Mouse (Mus musculus) hindbrain, embryonic 13.5 days (tissue): ENCODE data around the gene Adssl1. TPM values are rescaled to one million over a fixed set of nuclear protein-coding genes. Genes with fewer than 3 reads are reported as not detected.

Experiments used
- ATAC-seq: fragments of 200-750 bp; cut with Nextera tagmentation; 2 replicates; pipeline ENCODE4 v1.8.0; 2017; ENCODE audit warnings: moderate TSS enrichment; ENCODE audit not compliant: low FRiP score
- H3K27ac ChIP-seq: fragments of 300-500 bp; sonication (generic); 2 replicates; pipeline ENCODE4 v1.5.1; 2015; ENCODE audit warnings: inconsistent platforms, mild to moderate bottlenecking, moderate library complexity
- H3K27me3 ChIP-seq: fragments of 300-500 bp; sonication (generic); 2 replicates; pipeline ENCODE4 v1.6.1; 2015; ENCODE audit warnings: mild to moderate bottlenecking, inconsistent platforms
- H3K36me3 ChIP-seq: fragments of 300-500 bp; sonication (generic); 2 replicates; pipeline ENCODE4 v1.6.1; 2015; ENCODE audit warnings: mild to moderate bottlenecking, inconsistent platforms
- H3K4me1 ChIP-seq: fragments of 300-500 bp; sonication (generic); replicated peaks from 2 replicates; pipeline ENCODE4 v1.6.1; 2015; ENCODE audit warnings: inconsistent platforms
- H3K4me2 ChIP-seq: fragments of 300-500 bp; sonication (generic); 2 replicates; pipeline ENCODE4 v1.6.1; 2015; ENCODE audit warnings: inconsistent platforms, mild to moderate bottlenecking, moderate library complexity
- H3K4me3 ChIP-seq: fragments of 300-500 bp; sonication (generic); 2 replicates; pipeline ENCODE4 v1.5.1; 2015; ENCODE audit warnings: mild to moderate bottlenecking, inconsistent platforms
- H3K9ac ChIP-seq: fragments of 300-500 bp; sonication (generic); 2 replicates; pipeline ENCODE4 v1.6.1; 2015; ENCODE audit warnings: mild to moderate bottlenecking, inconsistent platforms
- H3K9me3 ChIP-seq: fragments of 300-500 bp; sonication (generic); 2 replicates; pipeline ENCODE4 v1.6.1; 2016; ENCODE audit warnings: inconsistent platforms
- WGBS: fragments of 180-500 bp; shearing (Covaris S2); methylation state at CpG from one replicate; pipeline ENCODE4 v1.1.7; 2015; 5-methylcytosine and 5-hydroxymethylcytosine counted together
- polyA plus RNA-seq: library from polyadenylated mRNA; unstranded; fragments of >200 nt; fragmentation: Nextera tagmentation; extraction: Ambion mirVana; gene quantifications from 2 replicates; pipeline ENCODE4 v1.2.1, GENCODE M21; 2015

Adssl1 gene
- polyA plus RNA-seq, 1 experiment from 2014 or later = 3.1 TPM

GRCm38 (mm10) chr12:112596454-112596853 lies 23.4 kb upstream of the Adssl1 start:
- no peak overlapping the region for H3K27ac ChIP-seq
- no peak overlapping the region for H3K4me3 ChIP-seq
- ATAC-seq = no peak
- peaks cover 32% of the 10 kb centered on the region for H3K4me1 ChIP-seq
- no peaks in the 10 kb centered on the region for H3K9me3 ChIP-seq
- H3K27me3 ChIP-seq = peaks cover 10% of the 10 kb centered on the region; the same call in 1 of the 2 replicates
- no peaks in the 10 kb centered on the region for H3K36me3 ChIP-seq
- no peak overlapping the region for H3K4me2 ChIP-seq
- WGBS = 82% methylated on average over 9 of the region's 9 CpGs
- H3K9ac ChIP-seq = 0 out of 2 replicates have a peak overlapping the region, but pooled peaks have one; percentile 29

DNA sequence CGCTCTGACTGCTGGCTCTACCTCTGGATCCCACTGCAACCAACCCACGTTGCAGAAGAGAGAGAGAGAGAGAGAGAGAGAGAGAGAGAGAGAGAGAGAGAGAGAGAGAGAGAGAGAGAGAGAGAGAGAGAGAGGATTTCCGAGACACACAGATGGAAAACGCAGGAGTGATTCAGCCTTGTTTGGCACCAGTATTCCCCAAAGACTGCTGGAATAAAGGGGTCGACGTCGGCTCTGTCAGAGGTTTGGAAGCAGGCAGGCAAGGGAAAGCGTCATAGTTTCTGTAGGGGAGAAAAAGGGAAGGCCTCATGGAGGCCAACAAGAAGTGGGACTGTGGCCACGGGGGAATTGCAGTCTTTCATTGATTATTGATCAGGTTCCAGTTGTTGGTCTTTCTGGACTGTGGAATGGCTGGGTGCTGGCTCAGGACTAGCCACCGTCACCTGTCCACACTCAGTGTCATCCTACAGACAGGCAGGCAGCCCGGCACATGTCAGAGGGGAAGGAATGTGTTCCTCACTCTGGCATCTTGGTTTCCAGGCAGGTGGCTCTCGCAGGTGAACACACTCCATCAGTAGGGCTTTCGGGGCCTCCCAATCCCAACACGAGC lies 22.8 kb upstream of the Adssl1 start:
- H3K9ac ChIP-seq = no peak overlapping the region
- no peak overlapping the region for H3K4me2 ChIP-seq
- peaks cover 5% of the 10 kb centered on the region; the same call in 1 of the 2 replicates for H3K27me3 ChIP-seq
- no peaks in the 10 kb centered on the region for H3K36me3 ChIP-seq
- no peaks in the 10 kb centered on the region for H3K9me3 ChIP-seq
- no peak for ATAC-seq
- 76% methylated on average over 14 of the region's 14 CpGs for WGBS
- H3K4me1 ChIP-seq = peaks cover 32% of the 10 kb centered on the region
- no peak overlapping the region for H3K4me3 ChIP-seq
- no peak overlapping the region for H3K27ac ChIP-seq

DNA sequence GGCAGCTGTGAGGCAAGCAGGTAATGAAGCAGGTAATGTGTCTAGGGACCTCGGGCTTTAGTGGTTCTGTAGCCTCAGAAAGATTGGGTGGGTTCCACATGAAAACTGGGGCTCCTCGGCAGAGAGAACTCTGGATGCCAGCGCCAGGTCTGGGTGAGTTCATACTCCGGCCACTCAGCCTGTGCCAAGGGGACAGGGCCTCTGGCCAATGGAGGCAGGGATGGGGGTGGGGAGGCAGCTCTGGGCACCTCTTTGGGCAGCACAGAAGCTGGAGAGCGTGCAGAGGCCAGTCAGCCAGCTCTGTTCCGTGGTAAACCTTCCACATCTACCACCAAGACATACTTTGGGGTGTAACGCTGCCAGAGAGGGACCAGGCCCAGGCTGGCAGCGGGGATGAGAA lies 22.2 kb upstream of the Adssl1 start:
- Histone ChIP-seq H3K4me1 (peaks cover 32% of the 10 kb centered on the region), H3K9ac (no peak overlapping the region), H3K27ac (no peak overlapping the region), H3K4me3 (no peak overlapping the region), H3K4me2 (no peak overlapping the region), H3K36me3 (no peaks in the 10 kb centered on the region), H3K27me3 (no peaks in the 10 kb centered on the region; the same call in 1 of the 2 replicates), H3K9me3 (no peaks in the 10 kb centered on the region)
- no peak for ATAC-seq
- WGBS = 89% methylated on average over 8 of the region's 8 CpGs

GRCm38 (mm10) chr12:112599198-112599597 lies 20.6 kb upstream of the Adssl1 start:
- no peaks in the 10 kb centered on the region; the same call in 1 of the 2 replicates for H3K27me3 ChIP-seq
- 49% methylated on average over 4 of the region's 4 CpGs for WGBS
- H3K9me3 ChIP-seq = no peaks in the 10 kb centered on the region
- no peak for ATAC-seq
- peaks cover 19% of the 10 kb centered on the region for H3K4me1 ChIP-seq
- H3K4me3 ChIP-seq = no peak overlapping the region
- no peak overlapping the region for H3K27ac ChIP-seq
- no peaks in the 10 kb centered on the region for H3K36me3 ChIP-seq
- H3K9ac ChIP-seq = no peak overlapping the region
- H3K4me2 ChIP-seq = no peak overlapping the region

GRCm38 (mm10) chr12:112599942-112600611 lies 19.8 kb upstream of the Adssl1 start:
- H3K4me2 ChIP-seq = no peak overlapping the region
- 80% methylated on average over 30 of the region's 30 CpGs for WGBS
- H3K27me3 ChIP-seq = no peaks in the 10 kb centered on the region; the same call in 1 of the 2 replicates
- H3K36me3 ChIP-seq = no peaks in the 10 kb centered on the region
- no peak overlapping the region for H3K9ac ChIP-seq
- peaks cover 15% of the 10 kb centered on the region for H3K4me1 ChIP-seq
- no peaks in the 10 kb centered on the region for H3K9me3 ChIP-seq
- no peak for ATAC-seq
- no peak overlapping the region for H3K4me3 ChIP-seq
- no peak overlapping the region for H3K27ac ChIP-seq

DNA sequence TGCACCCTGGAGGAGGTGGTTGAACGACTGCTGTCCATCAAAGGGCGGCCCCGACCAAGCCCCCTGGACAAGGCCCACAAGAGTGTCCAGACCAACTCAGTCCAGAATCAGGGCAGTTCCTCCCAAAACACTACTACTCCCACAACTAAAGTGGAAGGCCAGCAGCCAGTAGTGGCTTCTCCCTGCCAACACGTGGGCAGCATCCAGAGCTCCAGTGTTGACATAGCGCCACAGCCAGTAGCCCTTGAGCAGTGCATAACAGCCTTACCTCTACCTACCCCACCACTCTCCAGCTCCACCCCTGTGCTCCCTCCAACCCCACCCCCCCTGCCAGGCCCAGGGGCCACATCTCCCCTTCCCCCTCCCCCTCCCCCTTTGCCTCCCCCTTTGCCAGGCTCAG lies 15.8 kb upstream of the Adssl1 start:
- WGBS = 88% methylated on average over 5 of the region's 5 CpGs
- Histone ChIP-seq H3K27ac (no peak overlapping the region), H3K4me3 (no peak overlapping the region), H3K9ac (no peak overlapping the region), H3K4me1 (peaks cover 9% of the 10 kb centered on the region), H3K9me3 (no peaks in the 10 kb centered on the region), H3K36me3 (no peaks in the 10 kb centered on the region), H3K27me3 (no peaks in the 10 kb centered on the region), H3K4me2 (no peak overlapping the region)
- ATAC-seq = no peak

DNA sequence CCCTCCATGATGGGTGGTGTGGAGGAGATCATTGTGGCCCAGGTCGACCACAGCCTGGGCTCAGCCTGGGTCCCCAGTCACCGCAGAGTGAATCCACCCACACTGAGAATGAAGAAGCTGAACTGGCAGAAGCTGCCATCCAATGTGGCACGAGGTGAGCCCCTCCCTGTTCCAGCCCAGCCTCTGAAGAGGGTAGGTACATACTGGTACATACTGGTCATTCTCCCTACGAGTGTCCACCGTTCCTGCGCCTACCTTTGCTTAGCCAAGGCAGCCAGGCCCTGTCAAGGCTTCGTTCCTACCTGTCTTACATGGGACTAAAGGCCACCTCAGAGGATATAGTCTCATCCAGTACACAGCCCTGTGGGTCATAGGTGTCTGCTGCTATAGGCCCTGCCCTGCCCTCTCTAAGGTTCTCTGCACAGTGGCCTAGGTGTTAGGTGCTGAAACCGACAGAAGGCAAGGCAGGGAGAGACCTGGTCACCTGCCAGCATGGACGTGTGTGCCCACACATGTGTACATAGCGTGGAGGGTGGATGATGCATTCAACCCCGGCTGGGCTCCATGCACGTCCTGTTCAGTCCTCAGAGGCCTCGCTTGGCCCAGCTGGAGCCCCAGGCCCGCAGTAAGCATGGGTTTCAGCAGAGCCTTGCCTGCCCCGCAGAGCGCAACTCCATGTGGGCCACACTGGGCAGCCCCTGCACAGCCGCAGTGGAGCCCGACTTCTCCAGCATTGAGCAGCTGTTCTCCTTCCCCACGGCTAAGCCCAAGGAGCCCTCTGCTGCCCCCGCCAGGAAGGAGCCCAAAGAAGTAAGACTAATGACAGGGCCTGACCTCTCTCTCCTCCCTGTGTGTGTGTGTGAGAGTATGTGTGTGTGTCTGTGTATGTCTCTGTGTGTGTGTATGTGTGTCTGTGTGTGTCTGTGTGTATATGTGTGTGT lies 14.9 kb upstream of the Adssl1 start:
- Histone ChIP-seq H3K4me3 (no peak overlapping the region), H3K9ac (0 out of 2 replicates have a peak overlapping the region, but pooled peaks have one; percentile 35), H3K36me3 (no peaks in the 10 kb centered on the region), H3K9me3 (no peaks in the 10 kb centered on the region), H3K27me3 (no peaks in the 10 kb centered on the region), H3K27ac (no peak overlapping the region), H3K4me1 (peaks cover 9% of the 10 kb centered on the region), H3K4me2 (no peak overlapping the region)
- 60% methylated on average over 20 of the region's 20 CpGs for WGBS
- ATAC-seq = peak; percentile 50; the same call in 1 of the 2 replicates

- H3K9ac ChIP-seq = no peak overlapping the region
- peaks cover 9% of the 10 kb centered on the region for H3K4me1 ChIP-seq
- no peak overlapping the region for H3K4me3 ChIP-seq
- no peaks in the 10 kb centered on the region for H3K9me3 ChIP-seq
- no peaks in the 10 kb centered on the region for H3K27me3 ChIP-seq
- H3K36me3 ChIP-seq = no peaks in the 10 kb centered on the region
- WGBS = 45% methylated on average over 6 of the region's 6 CpGs
- no peak overlapping the region for H3K4me2 ChIP-seq
- H3K27ac ChIP-seq = no peak overlapping the region
- 0 out of 2 replicates have a peak, but pooled peaks have one; percentile 51 for ATAC-seq
Observed at GRCm38 (mm10) chr12:112605766-112606165, 14.1 kb upstream of the Adssl1 start.

DNA sequence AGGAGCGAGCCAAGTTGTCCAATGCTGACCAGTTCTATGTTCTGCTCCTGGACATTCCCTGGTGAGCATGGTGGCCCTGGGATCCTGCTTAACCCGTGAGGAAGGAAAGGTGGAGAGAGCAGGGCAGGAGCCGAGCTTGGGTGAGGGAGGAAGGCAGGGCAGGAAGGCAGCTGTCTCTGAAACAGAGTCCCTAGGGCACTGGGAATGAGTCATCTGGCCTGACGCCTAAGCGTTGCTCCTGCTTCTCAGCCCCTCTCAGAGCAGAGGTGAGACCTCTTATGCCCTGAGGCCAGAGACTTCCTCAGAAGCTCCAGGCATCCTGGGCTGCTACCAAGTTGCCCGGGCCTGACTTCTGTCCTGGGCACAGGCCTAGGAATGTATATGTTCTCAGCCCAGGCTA lies 12.8 kb upstream of the Adssl1 start:
- 87% methylated on average over 6 of the region's 6 CpGs for WGBS

GRCm38 (mm10) chr12:112609031-112609430 lies 10.8 kb upstream of the Adssl1 start:
- Histone ChIP-seq H3K4me3 (no peak overlapping the region), H3K27ac (no peak overlapping the region), H3K9ac (no peak overlapping the region), H3K4me1 (peaks cover 9% of the 10 kb centered on the region), H3K4me2 (no peak overlapping the region), H3K9me3 (no peaks in the 10 kb centered on the region), H3K27me3 (no peaks in the 10 kb centered on the region), H3K36me3 (no peaks in the 10 kb centered on the region)
- WGBS = 93% methylated on average over 10 of the region's 10 CpGs
- no peak for ATAC-seq

More for the DNA sequence above, 12.8 kb upstream of the Adssl1 start:
- Histone ChIP-seq H3K27me3 (no peaks in the 10 kb centered on the region), H3K4me3 (no peak overlapping the region), H3K4me2 (no peak overlapping the region), H3K9ac (no peak overlapping the region), H3K27ac (no peak overlapping the region), H3K4me1 (peaks cover 9% of the 10 kb centered on the region), H3K36me3 (no peaks in the 10 kb centered on the region), H3K9me3 (no peaks in the 10 kb centered on the region)
- ATAC-seq = no peak

- WGBS = 52% methylated on average over 9 of the region's 9 CpGs
- H3K4me1 ChIP-seq = peaks cover 21% of the 10 kb centered on the region
- peaks cover 35% of the 10 kb centered on the region for H3K27me3 ChIP-seq
- no peak overlapping the region for H3K9ac ChIP-seq
- no peak for ATAC-seq
- H3K9me3 ChIP-seq = no peaks in the 10 kb centered on the region; the same call in 1 of the 2 replicates
- H3K4me3 ChIP-seq = no peak overlapping the region
- H3K4me2 ChIP-seq = no peak overlapping the region
- no peak overlapping the region for H3K27ac ChIP-seq
- no peaks in the 10 kb centered on the region for H3K36me3 ChIP-seq
Observed at GRCm38 (mm10) chr12:112616668-112617067, 3.2 kb upstream of the Adssl1 start.

GRCm38 (mm10) chr12:112617184-112617583 lies 2.7 kb upstream of the Adssl1 start:
- 85% methylated on average over 11 of the region's 11 CpGs for WGBS
- H3K4me1 ChIP-seq = peaks cover 21% of the 10 kb centered on the region
- no peak overlapping the region for H3K9ac ChIP-seq
- H3K9me3 ChIP-seq = no peaks in the 10 kb centered on the region; the same call in 1 of the 2 replicates
- no peak for ATAC-seq
- H3K4me2 ChIP-seq = no peak overlapping the region
- no peak overlapping the region for H3K4me3 ChIP-seq
- no peaks in the 10 kb centered on the region for H3K36me3 ChIP-seq
- peaks cover 40% of the 10 kb centered on the region for H3K27me3 ChIP-seq
- H3K27ac ChIP-seq = no peak overlapping the region
